Mouse (Mus musculus): ENCODE results near the gene Pikfyve. TPM values are rescaled to one million over a fixed set of nuclear protein-coding genes. Genes with fewer than 3 reads are reported as not detected.

Gene Pikfyve
- polyA plus RNA-seq, 1 experiment from 2014 or later = 3.6 TPM

- peak; percentile 67 for DNase-seq
- WGBS (ENCODE audit: insufficient replicate concordance) = 3% methylated on average over 11 of the region's 11 CpGs
These were observed 6.7 kb upstream of the Pikfyve start for GRCm38 (mm10) chr1:65179634-65180249.

GRCm38 (mm10) chr1:65181459-65181858 lies 5.0 kb upstream of the Pikfyve start:
- Histone ChIP-seq H3K27ac (ENCODE audit: low read depth) (no peak overlapping the region), H3K4me2 (ENCODE audit: low read depth, low read length) (no peak overlapping the region), H3K9me3 (ENCODE audit: low read length) (no peaks in the 10 kb centered on the region), H3K4me3 (ENCODE audit: low read depth, low read length) (no peak overlapping the region), H3K27me3 (ENCODE audit: insufficient read depth, low read length) (no peaks in the 10 kb centered on the region), H3K36me3 (replicated peaks; ENCODE audit: insufficient read depth, low read length) (no peaks in the 10 kb centered on the region), H3K9ac (replicated peaks) (no peak overlapping the region), H3K4me1 (ENCODE audit: insufficient read depth) (0 out of 2 replicates have a peak, but pooled peaks cover 4% of the 10 kb centered on the region)
- ATAC-seq = no peak
- TF ChIP-seq EP300 (IDR thresholded peaks at IDR 0.05; ENCODE audit: low read depth) (no peak), CTCF (IDR thresholded peaks at IDR 0.05; ENCODE audit: low read depth) (no peak)
- 45% methylated on average over 5 of the region's 5 CpGs for WGBS (ENCODE audit: insufficient replicate concordance)
- DNase-seq = no peak

More at GRCm38 (mm10) chr1:65179634-65180249, 6.7 kb upstream of the Pikfyve start:
- H3K4me3 ChIP-seq (ENCODE audit: low read depth, low read length) = peak overlapping the region; percentile 78
- no peaks in the 10 kb centered on the region for H3K36me3 ChIP-seq (replicated peaks; ENCODE audit: insufficient read depth, low read length)
- peaks cover 9% of the 10 kb centered on the region; the same call in 1 of the 2 replicates for H3K4me1 ChIP-seq (ENCODE audit: insufficient read depth)
- no peaks in the 10 kb centered on the region for H3K27me3 ChIP-seq (ENCODE audit: insufficient read depth, low read length)
- no peaks in the 10 kb centered on the region for H3K9me3 ChIP-seq (ENCODE audit: low read length)
- peak overlapping the region; percentile 81 for H3K9ac ChIP-seq (replicated peaks)
- ATAC-seq = no peak
- TF ChIP-seq CTCF (IDR thresholded peaks at IDR 0.05; ENCODE audit: low read depth) = peak; percentile 88
- TF ChIP-seq EP300 (IDR thresholded peaks at IDR 0.05; ENCODE audit: low read depth) = no peak
- peak overlapping the region; percentile 87 for H3K4me2 ChIP-seq (ENCODE audit: low read depth, low read length)
- peak overlapping the region; percentile 99 for H3K27ac ChIP-seq (ENCODE audit: low read depth)

GRCm38 (mm10) chr1:65183994-65184393 lies 2.5 kb upstream of the Pikfyve start:
- H3K4me3 ChIP-seq (ENCODE audit: low read depth, low read length) = no peak overlapping the region
- peaks cover 12% of the 10 kb centered on the region for H3K4me1 ChIP-seq (ENCODE audit: insufficient read depth)
- H3K36me3 ChIP-seq (replicated peaks; ENCODE audit: insufficient read depth, low read length) = no peaks in the 10 kb centered on the region
- ATAC-seq (no peak), DNase-seq (no peak)
- no peak overlapping the region for H3K4me2 ChIP-seq (ENCODE audit: low read depth, low read length)
- WGBS (ENCODE audit: insufficient replicate concordance) = 77% methylated on average over 2 of the region's 2 CpGs
- H3K27me3 ChIP-seq (ENCODE audit: insufficient read depth, low read length) = no peaks in the 10 kb centered on the region
- TF ChIP-seq CTCF (IDR thresholded peaks at IDR 0.05; ENCODE audit: low read depth) (no peak), EP300 (IDR thresholded peaks at IDR 0.05; ENCODE audit: low read depth) (no peak)
- H3K27ac ChIP-seq (ENCODE audit: low read depth) = no peak overlapping the region
- no peaks in the 10 kb centered on the region for H3K9me3 ChIP-seq (ENCODE audit: low read length)
- H3K9ac ChIP-seq (replicated peaks) = no peak overlapping the region

GRCm38 (mm10) chr1:65185011-65185410 lies 1.5 kb upstream of the Pikfyve start:
- Histone ChIP-seq H3K27ac (ENCODE audit: low read depth) (no peak overlapping the region), H3K9me3 (ENCODE audit: low read length) (no peaks in the 10 kb centered on the region), H3K9ac (replicated peaks) (no peak overlapping the region), H3K4me3 (ENCODE audit: low read depth, low read length) (no peak overlapping the region), H3K27me3 (ENCODE audit: insufficient read depth, low read length) (no peaks in the 10 kb centered on the region), H3K36me3 (replicated peaks; ENCODE audit: insufficient read depth, low read length) (no peaks in the 10 kb centered on the region), H3K4me1 (ENCODE audit: insufficient read depth) (peaks cover 14% of the 10 kb centered on the region), H3K4me2 (ENCODE audit: low read depth, low read length) (no peak overlapping the region)
- DNase-seq (no peak), ATAC-seq (no peak)
- TF ChIP-seq EP300 (IDR thresholded peaks at IDR 0.05; ENCODE audit: low read depth) = no peak
- TF ChIP-seq CTCF (IDR thresholded peaks at IDR 0.05; ENCODE audit: low read depth) = no peak
- 86% methylated on average over 8 of the region's 8 CpGs for WGBS (ENCODE audit: insufficient replicate concordance)

DNA sequence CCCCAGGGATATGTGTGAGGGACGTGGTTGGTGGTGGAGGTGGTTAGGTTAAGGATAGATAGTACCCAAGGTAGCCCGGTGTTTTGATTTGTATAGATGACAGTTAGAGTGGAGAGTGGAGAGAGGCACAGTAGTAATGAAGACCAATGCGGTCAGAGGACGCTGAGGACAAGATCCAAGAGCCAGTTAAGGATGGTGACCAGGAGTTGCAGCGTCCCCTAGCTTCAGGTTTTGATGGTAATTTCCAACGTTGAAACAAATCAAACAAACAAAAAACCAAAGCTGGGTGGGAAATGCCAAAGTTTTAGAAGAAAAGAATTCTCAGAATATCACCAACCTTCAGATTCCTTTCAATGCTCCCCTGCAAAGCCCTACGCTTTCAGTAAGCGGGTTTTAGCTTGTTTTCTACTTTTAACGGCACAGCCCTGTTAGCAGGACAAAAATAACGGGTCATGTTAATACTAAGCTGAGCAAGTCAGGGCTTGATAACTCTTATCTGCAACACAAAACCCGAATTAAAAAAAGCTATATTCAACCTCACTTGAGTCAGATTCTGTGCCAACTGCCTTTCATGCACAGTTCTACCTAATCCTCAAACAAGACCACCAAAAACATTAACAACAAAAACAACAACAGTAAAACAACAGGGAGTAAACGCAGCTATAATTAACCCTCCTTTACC lies 818 bp upstream of the Pikfyve start:
- H3K4me3 ChIP-seq (ENCODE audit: low read depth, low read length) = peak overlapping the region; percentile 94
- 24% methylated on average over 12 of the region's 12 CpGs for WGBS (ENCODE audit: insufficient replicate concordance)
- H3K4me2 ChIP-seq (ENCODE audit: low read depth, low read length) = peak overlapping the region; percentile 97
- no peaks in the 10 kb centered on the region for H3K27me3 ChIP-seq (ENCODE audit: insufficient read depth, low read length)
- peak overlapping the region; percentile 44 for H3K9ac ChIP-seq (replicated peaks)
- H3K27ac ChIP-seq (ENCODE audit: low read depth) = peak overlapping the region; percentile 62
- H3K4me1 ChIP-seq (ENCODE audit: insufficient read depth) = peaks cover 14% of the 10 kb centered on the region
- ATAC-seq (no peak), DNase-seq (no peak)
- TF ChIP-seq EP300 (IDR thresholded peaks at IDR 0.05; ENCODE audit: low read depth) (no peak), CTCF (IDR thresholded peaks at IDR 0.05; ENCODE audit: low read depth) (peak; percentile 61)
- H3K36me3 ChIP-seq (replicated peaks; ENCODE audit: insufficient read depth, low read length) = no peaks in the 10 kb centered on the region
- no peaks in the 10 kb centered on the region for H3K9me3 ChIP-seq (ENCODE audit: low read length)

DNA sequence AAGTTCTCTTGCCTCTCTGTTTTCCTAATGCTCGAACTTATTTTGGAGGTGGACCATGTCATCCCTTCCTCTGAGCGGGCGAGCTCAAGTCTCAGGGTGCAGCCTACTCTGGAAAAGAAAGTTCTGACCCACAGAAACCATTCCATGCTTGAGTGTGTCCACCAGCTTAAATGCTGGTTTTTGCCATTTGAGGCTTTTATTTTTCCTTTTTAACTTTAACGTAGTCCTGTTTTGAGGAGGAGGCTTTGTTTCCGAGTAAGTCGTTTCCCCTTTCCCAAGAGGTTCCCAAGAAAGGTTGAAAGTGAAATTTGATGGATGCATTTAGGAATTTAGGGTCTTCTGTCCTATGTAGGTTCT lies 569 bp downstream of the Pikfyve start:
- Histone ChIP-seq H3K36me3 (replicated peaks; ENCODE audit: insufficient read depth, low read length) (peaks cover 1% of the 10 kb centered on the region), H3K9ac (replicated peaks) (peak overlapping the region; percentile 92), H3K4me2 (ENCODE audit: low read depth, low read length) (peak overlapping the region; percentile 97), H3K27ac (ENCODE audit: low read depth) (peak overlapping the region; percentile 93), H3K4me3 (ENCODE audit: low read depth, low read length) (peak overlapping the region; percentile 94), H3K27me3 (ENCODE audit: insufficient read depth, low read length) (no peaks in the 10 kb centered on the region), H3K9me3 (ENCODE audit: low read length) (no peaks in the 10 kb centered on the region), H3K4me1 (ENCODE audit: insufficient read depth) (peaks cover 14% of the 10 kb centered on the region)
- DNase-seq (no peak), ATAC-seq (no peak)
- no peak for TF ChIP-seq CTCF (IDR thresholded peaks at IDR 0.05; ENCODE audit: low read depth)
- TF ChIP-seq EP300 (IDR thresholded peaks at IDR 0.05; ENCODE audit: low read depth) = no peak
- 0% methylated on average over 6 of the region's 6 CpGs for WGBS (ENCODE audit: insufficient replicate concordance)
